Mouse (Mus musculus) liver, postnatal 0 days (tissue): Measurements from ENCODE around the gene Plekhg1.

Experiments
- CTCF ChIP-seq: sonication (generic); IDR thresholded peaks from 2 replicates; pipeline ENCODE4 v1.5.1; 2016; ENCODE audit warnings: antibody characterized with exemption, low read depth
- EP300 ChIP-seq: IDR thresholded peaks from 2 replicates; pipeline ENCODE4 v1.6.1; 2016; ENCODE audit warnings: antibody characterized with exemption, low read depth, mild to moderate bottlenecking

DNA sequence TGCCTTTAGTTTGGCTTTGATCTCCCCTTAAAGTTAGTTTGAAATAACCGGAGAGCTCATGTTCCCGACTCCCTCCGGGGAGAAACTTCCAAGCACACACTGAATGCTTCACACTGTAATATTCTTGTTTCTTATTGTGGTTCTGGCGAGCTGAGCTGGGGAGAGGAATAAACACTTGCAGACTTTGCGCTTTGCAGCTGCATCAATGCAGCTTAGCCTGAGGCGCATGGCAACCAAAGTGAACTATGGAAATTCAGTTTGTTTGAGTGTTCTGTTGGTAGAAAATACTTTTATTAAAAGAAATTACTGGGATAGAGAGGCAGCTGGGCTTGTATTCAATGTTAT, 124.0 kb downstream of the Plekhg1 start:
- TF ChIP-seq CTCF (no peak), EP300 (no peak)
